Mouse (Mus musculus) liver, embryonic 14.5 days (tissue): ENCODE measurements around the gene Lrrc42.

Experiments used
- CTCF ChIP-seq: IDR thresholded peaks from 2 replicates; pipeline ENCODE4 v1.5.1; 2016; ENCODE audit warnings: antibody characterized with exemption, low read depth, control low read depth
- EP300 ChIP-seq: IDR thresholded peaks from 2 replicates; pipeline ENCODE4 v1.6.1; 2016; ENCODE audit warnings: antibody characterized with exemption, low read depth

GRCm38 (mm10) chr4:107254414-107254813, 1.1 kb upstream of the Lrrc42 start:
- TF ChIP-seq CTCF (no peak), EP300 (no peak)
